Mouse (Mus musculus) midbrain, embryonic 12.5 days (tissue): Measurements from ENCODE around the gene Fam133b. TPM values are rescaled to one million over a fixed set of nuclear protein-coding genes. Genes with fewer than 3 reads are reported as not detected.
"Not testable (repeated sequence)": the region's sequence is repeated elsewhere in the genome, so short reads cannot be mapped to it uniquely, and the experiment has no call there.

ENCODE experiments used
- ATAC-seq: fragments of 200-750 bp; cut with Nextera tagmentation; 2 replicates; pipeline ENCODE4 v1.8.0; 2017; ENCODE audit warnings: low read depth, moderate TSS enrichment, moderate library complexity; ENCODE audit not compliant: low FRiP score
- H3K27ac ChIP-seq: fragments of 300-500 bp; sonication (generic); replicated peaks from 2 replicates; pipeline ENCODE4 v1.5.1; 2016; ENCODE audit warnings: mild to moderate bottlenecking
- H3K27me3 ChIP-seq: fragments of 300-500 bp; sonication (generic); 2 replicates; pipeline ENCODE4 v1.6.1; 2016; ENCODE audit warnings: mild to moderate bottlenecking
- H3K36me3 ChIP-seq: fragments of 300-500 bp; sonication (generic); 2 replicates; pipeline ENCODE4 v1.6.1; 2016
- H3K4me1 ChIP-seq: fragments of 300-500 bp; sonication (generic); 2 replicates; pipeline ENCODE4 v1.6.1; 2016
- H3K4me2 ChIP-seq: fragments of 300-500 bp; sonication (generic); replicated peaks from 2 replicates; pipeline ENCODE4 v1.6.1; 2016; ENCODE audit warnings: mild to moderate bottlenecking, moderate library complexity
- H3K4me3 ChIP-seq: fragments of 300-500 bp; sonication (generic); 2 replicates; pipeline ENCODE4 v1.5.1; 2016; ENCODE audit warnings: mild to moderate bottlenecking
- H3K9ac ChIP-seq: fragments of 300-500 bp; sonication (generic); replicated peaks from 2 replicates; pipeline ENCODE4 v1.6.1; 2016; ENCODE audit warnings: mild to moderate bottlenecking, moderate library complexity
- H3K9me3 ChIP-seq: fragments of 300-500 bp; sonication (generic); 2 replicates; pipeline ENCODE4 v1.6.1; 2016; ENCODE audit warnings: mild to moderate bottlenecking
- WGBS: fragments of 180-500 bp; shearing (Covaris S2); methylation state at CpG from one replicate; pipeline ENCODE4 v1.1.7; 2016; 5-methylcytosine and 5-hydroxymethylcytosine counted together
- polyA plus RNA-seq: library from polyadenylated mRNA; unstranded; fragments of >200 nt; fragmentation: Nextera tagmentation; extraction: Ambion mirVana; gene quantifications from 2 replicates; pipeline ENCODE4 v1.2.1, GENCODE M21; 2016

Fam133b gene
- polyA plus RNA-seq, 1 experiment from 2014 or later, result 36.4 TPM

- Histone ChIP-seq H3K9ac (no peak overlapping the region), H3K27me3 (no peaks in the 10 kb centered on the region), H3K4me1 (peaks cover 15% of the 10 kb centered on the region), H3K4me2 (no peak overlapping the region), H3K4me3 (no peak overlapping the region), H3K27ac (0 out of 2 replicates have a peak overlapping the region, but pooled peaks have one; percentile 11), H3K36me3 (no peaks in the 10 kb centered on the region), H3K9me3 (no peaks in the 10 kb centered on the region)
- 33% methylated on average over 5 of the region's 5 CpGs for WGBS
- peak; percentile 73 for ATAC-seq
Measured at GRCm38 (mm10) chr5:3527041-3527691, 16.5 kb upstream of the Fam133b start.

- WGBS, result 66% methylated on average over 10 of the region's 10 CpGs
Measured at GRCm38 (mm10) chr5:3529585-3530189, 13.9 kb upstream of the Fam133b start.

GRCm38 (mm10) chr5:3532048-3532447 is 11.6 kb upstream of the Fam133b start:
- H3K27me3 ChIP-seq, H3K27ac ChIP-seq, H3K4me3 ChIP-seq, H3K36me3 ChIP-seq, H3K9ac ChIP-seq, H3K9me3 ChIP-seq, ATAC-seq, H3K4me2 ChIP-seq: not testable (repeated sequence)
- peaks cover 14% of the 10 kb centered on the region for H3K4me1 ChIP-seq

More at GRCm38 (mm10) chr5:3529585-3530189, 13.9 kb upstream of the Fam133b start:
- Histone ChIP-seq H3K9ac (no peak overlapping the region), H3K4me2 (no peak overlapping the region), H3K27me3 (no peaks in the 10 kb centered on the region), H3K27ac (no peak overlapping the region; the same call in 1 of the 2 replicates), H3K4me3 (no peak overlapping the region), H3K36me3 (no peaks in the 10 kb centered on the region), H3K4me1 (peaks cover 15% of the 10 kb centered on the region), H3K9me3 (no peaks in the 10 kb centered on the region)
- ATAC-seq, result peak; percentile 66; the same call in 1 of the 2 replicates

- no peak overlapping the region for H3K27ac ChIP-seq
- H3K4me3 ChIP-seq, result no peak overlapping the region
- H3K4me1 ChIP-seq, result no peaks in the 10 kb centered on the region
- no peak for ATAC-seq
- H3K4me2 ChIP-seq, result no peak overlapping the region
- no peaks in the 10 kb centered on the region for H3K9me3 ChIP-seq
- H3K9ac ChIP-seq, result no peak overlapping the region
- H3K36me3 ChIP-seq, result no peaks in the 10 kb centered on the region
- H3K27me3 ChIP-seq, result no peaks in the 10 kb centered on the region
- 69% methylated on average over 3 of the region's 3 CpGs for WGBS
Measured at GRCm38 (mm10) chr5:3536592-3537212, 6.9 kb upstream of the Fam133b start.

- Histone ChIP-seq H3K9me3 (no peaks in the 10 kb centered on the region), H3K4me2 (no peak overlapping the region), H3K36me3 (no peaks in the 10 kb centered on the region), H3K4me3 (no peak overlapping the region), H3K4me1 (no peaks in the 10 kb centered on the region), H3K9ac (no peak overlapping the region), H3K27me3 (no peaks in the 10 kb centered on the region), H3K27ac (no peak overlapping the region)
- 75% methylated on average over 11 of the region's 11 CpGs for WGBS
- ATAC-seq, result no peak
Measured at GRCm38 (mm10) chr5:3538505-3539472, 4.8 kb upstream of the Fam133b start.

- Histone ChIP-seq H3K9me3 (no peaks in the 10 kb centered on the region), H3K4me3 (no peak overlapping the region), H3K27me3 (no peaks in the 10 kb centered on the region), H3K27ac (no peak overlapping the region), H3K4me2 (no peak overlapping the region), H3K4me1 (peaks cover 13% of the 10 kb centered on the region), H3K36me3 (peaks cover 2% of the 10 kb centered on the region; the same call in 1 of the 2 replicates), H3K9ac (no peak overlapping the region)
- WGBS, result 85% methylated on average over 6 of the region's 6 CpGs
- ATAC-seq, result no peak
Measured at GRCm38 (mm10) chr5:3541871-3542270, 1.8 kb upstream of the Fam133b start.

GRCm38 (mm10) chr5:3544480-3544769 is 792 bp downstream of the Fam133b start:
- Histone ChIP-seq H3K36me3 (peaks cover 4% of the 10 kb centered on the region; the same call in 1 of the 2 replicates), H3K27me3 (no peaks in the 10 kb centered on the region), H3K27ac (no peak overlapping the region), H3K9me3 (no peaks in the 10 kb centered on the region), H3K4me2 (peak overlapping the region; percentile 72), H3K9ac (peak overlapping the region; percentile 87), H3K4me1 (peaks cover 13% of the 10 kb centered on the region), H3K4me3 (peak overlapping the region; percentile 90)
- WGBS, result 9% methylated on average over 7 of the region's 7 CpGs
- ATAC-seq, result peak; percentile 19; the same call in 1 of the 2 replicates

GRCm38 (mm10) chr5:3546226-3546625 is 2.6 kb downstream of the Fam133b start:
- no peak for ATAC-seq
- Histone ChIP-seq H3K27ac (no peak overlapping the region), H3K9me3 (no peaks in the 10 kb centered on the region), H3K4me2 (no peak overlapping the region), H3K9ac (no peak overlapping the region), H3K36me3 (peaks cover 4% of the 10 kb centered on the region; the same call in 1 of the 2 replicates), H3K4me3 (no peak overlapping the region), H3K4me1 (peaks cover 13% of the 10 kb centered on the region), H3K27me3 (no peaks in the 10 kb centered on the region)
- 84% methylated on average over 1 of the region's 1 CpGs for whole genome bisulfite sequencing

- Histone ChIP-seq H3K36me3 (peaks cover 20% of the 10 kb centered on the region), H3K4me1 (no peaks in the 10 kb centered on the region), H3K9ac (no peak overlapping the region), H3K27me3 (no peaks in the 10 kb centered on the region), H3K4me3 (no peak overlapping the region), H3K27ac (no peak overlapping the region), H3K4me2 (no peak overlapping the region), H3K9me3 (no peaks in the 10 kb centered on the region)
- WGBS, result 97% methylated on average over 1 of the region's 1 CpGs
- ATAC-seq, result no peak
Measured at GRCm38 (mm10) chr5:3551481-3551880, 7.8 kb downstream of the Fam133b start.

GRCm38 (mm10) chr5:3554198-3554597 is 10.6 kb downstream of the Fam133b start:
- H3K4me1 ChIP-seq, result no peaks in the 10 kb centered on the region
- no peak overlapping the region for H3K27ac ChIP-seq
- H3K4me3 ChIP-seq, result no peak overlapping the region
- H3K9ac ChIP-seq, result no peak overlapping the region
- 94% methylated on average over 2 of the region's 2 CpGs for WGBS
- peaks cover 27% of the 10 kb centered on the region for H3K36me3 ChIP-seq
- ATAC-seq, result no peak
- H3K9me3 ChIP-seq, result no peaks in the 10 kb centered on the region
- H3K4me2 ChIP-seq, result no peak overlapping the region
- H3K27me3 ChIP-seq, result no peaks in the 10 kb centered on the region

GRCm38 (mm10) chr5:3571266-3571665 is 27.6 kb downstream of the Fam133b start, which contains the start of gene 1700109H08Rik:
1700109H08Rik (plus strand) TSS chr5:3571566.
- Histone ChIP-seq H3K4me2 (no peak within 1 kb of the TSS), H3K4me3 (no peak within 1 kb of the TSS), H3K4me1 (no peaks in the 10 kb centered on the region), H3K27me3 (no peaks in the 10 kb centered on the region), H3K9ac (no peak within 1 kb of the TSS), H3K27ac (no peak within 1 kb of the TSS), H3K9me3 (no peaks in the 10 kb centered on the region), H3K36me3 (peaks cover 92% of the 10 kb centered on the region)
- no peak for ATAC-seq
- 97% methylated on average over 4 of the region's 4 CpGs for WGBS
